Mouse (Mus musculus): Measurements from ENCODE around the gene Togaram2. TPM values are rescaled to one million over a fixed set of nuclear protein-coding genes. Genes with fewer than 3 reads are reported as not detected.
"Not testable (repeated sequence)": the region's sequence is repeated elsewhere in the genome, so short reads cannot be mapped to it uniquely, and the experiment has no call there.

Gene Togaram2
- 2.3 and 2.6 TPM in 2 replicates for polyA plus RNA-seq (2015; fragmentation: Nextera tagmentation; extraction: Ambion mirVana)

DNA sequence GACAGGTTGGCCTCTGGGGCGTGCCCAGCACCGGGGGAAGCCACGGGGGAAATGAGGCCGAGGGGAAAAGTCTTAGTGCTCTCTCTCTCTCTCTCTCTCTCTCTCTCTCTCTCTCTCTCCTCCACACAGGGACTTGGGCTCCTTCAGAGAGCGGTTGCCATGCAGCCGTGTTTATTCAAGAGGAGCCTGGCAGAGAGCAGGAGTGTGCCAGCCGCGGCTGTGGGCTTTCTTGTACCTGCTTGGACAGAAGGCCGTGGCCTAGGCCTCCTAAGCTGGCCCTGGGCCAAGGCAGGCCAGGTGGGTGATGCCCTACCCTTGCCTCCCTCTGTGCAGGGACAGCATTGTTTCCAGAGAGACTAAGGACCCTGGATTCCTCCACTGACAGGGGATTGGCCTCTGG lies at the start of gene Togaram2:
Gene Togaram2 (plus strand): TSS at position 170 of the 400 bp plus-strand sequence.
- WGBS: 51% methylated on average over 9 of the region's 9 CpGs
- peaks cover 13% of the 10 kb centered on the region for H3K4me1 ChIP-seq (replicated peaks)
- H3K36me3 ChIP-seq: no peaks in the 10 kb centered on the region
- no peak within 1 kb of the TSS for H3K4me3 ChIP-seq
- no peak within 1 kb of the TSS for H3K9ac ChIP-seq
- no peak within 1 kb of the TSS for H3K27ac ChIP-seq
- no peak within 1 kb of the TSS for H3K4me2 ChIP-seq
- H3K9me3 ChIP-seq (replicated peaks): no peaks in the 10 kb centered on the region
- H3K27me3 ChIP-seq: no peaks in the 10 kb centered on the region
- ATAC-seq (replicated peaks; ENCODE audit: insufficient number of reproducible peaks, insufficient read depth, low FRiP score, low read depth): no peak

DNA sequence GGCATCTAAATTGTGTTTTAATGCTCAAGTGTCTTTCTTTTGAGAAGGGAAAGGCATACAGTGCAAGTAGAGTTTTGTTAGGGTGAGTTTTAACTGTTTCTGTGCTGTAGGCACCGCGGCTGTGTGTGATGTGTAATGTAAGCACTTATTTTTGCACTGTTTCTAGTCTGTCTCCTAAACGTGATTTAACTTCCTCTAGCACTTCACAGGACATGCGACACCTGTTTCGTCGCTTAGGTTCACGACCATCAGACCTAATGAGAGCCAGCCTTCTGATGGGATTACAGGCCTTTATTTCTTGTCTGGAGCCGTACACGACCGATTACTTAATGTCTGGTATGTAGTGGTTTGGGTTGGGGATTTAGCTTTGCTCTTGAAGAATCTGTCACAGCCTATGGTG lies 41.3 kb upstream of the Togaram2 start:
- WGBS: 84% methylated on average over 10 of the region's 10 CpGs
- Histone ChIP-seq H3K9me3 (replicated peaks) (no peaks in the 10 kb centered on the region), H3K4me2 (no peak overlapping the region), H3K4me1 (replicated peaks) (no peaks in the 10 kb centered on the region), H3K27me3 (no peaks in the 10 kb centered on the region), H3K27ac (no peak overlapping the region), H3K36me3 (peaks cover 67% of the 10 kb centered on the region), H3K4me3 (no peak overlapping the region), H3K9ac (no peak overlapping the region)
- ATAC-seq (replicated peaks; ENCODE audit: insufficient number of reproducible peaks, insufficient read depth, low FRiP score, low read depth): no peak

DNA sequence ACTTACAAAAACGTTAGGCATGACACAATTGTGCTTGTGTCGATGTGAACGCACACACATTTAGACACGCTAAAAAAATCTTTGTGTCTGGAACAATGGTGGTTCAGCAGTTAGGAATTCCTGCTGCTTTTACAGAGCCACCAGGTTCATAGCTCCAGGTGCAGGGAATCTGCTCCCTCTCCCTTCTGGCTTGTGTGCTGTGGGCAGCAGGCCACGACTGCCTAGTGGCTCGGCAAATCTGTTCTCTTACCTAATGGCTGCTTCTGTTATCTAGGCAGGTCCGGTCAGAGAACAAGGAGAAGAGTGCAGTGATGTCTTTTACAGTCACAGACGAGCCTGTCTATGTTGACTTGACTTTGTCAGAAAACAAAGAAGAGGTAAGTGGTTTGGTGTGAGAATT lies 39.7 kb upstream of the Togaram2 start:
- Histone ChIP-seq H3K36me3 (peaks cover 65% of the 10 kb centered on the region), H3K9me3 (replicated peaks) (no peaks in the 10 kb centered on the region)
- 84% methylated on average over 8 of the region's 8 CpGs for WGBS

DNA sequence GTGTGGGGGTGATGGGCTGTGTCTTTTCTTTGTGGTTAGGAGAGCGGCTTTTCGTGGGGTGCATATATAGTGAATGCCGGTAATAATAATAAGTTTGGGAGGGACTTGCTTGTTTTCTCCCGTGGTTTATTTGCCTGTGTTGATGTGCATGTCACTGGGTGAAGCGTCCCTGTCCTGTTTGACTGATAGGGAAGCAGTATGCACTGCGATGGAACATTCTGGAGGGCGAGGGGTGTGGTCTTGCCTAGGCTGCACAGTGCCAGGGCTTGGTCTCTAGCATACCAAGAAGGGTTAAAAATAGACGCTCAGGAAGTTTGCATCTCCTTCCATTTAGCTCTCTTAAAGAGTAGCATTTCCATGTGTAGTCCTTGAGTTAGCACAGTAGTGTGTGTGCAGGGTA lies 36.3 kb upstream of the Togaram2 start:
- Histone ChIP-seq H3K36me3 (peaks cover 84% of the 10 kb centered on the region), H3K9ac (no peak overlapping the region), H3K4me1 (replicated peaks) (no peaks in the 10 kb centered on the region), H3K27me3 (no peaks in the 10 kb centered on the region), H3K4me3 (no peak overlapping the region), H3K27ac (no peak overlapping the region), H3K9me3 (replicated peaks) (no peaks in the 10 kb centered on the region), H3K4me2 (no peak overlapping the region)
- no peak for ATAC-seq (replicated peaks; ENCODE audit: insufficient number of reproducible peaks, insufficient read depth, low FRiP score, low read depth)
- WGBS: 79% methylated on average over 8 of the region's 8 CpGs

More for the DNA sequence above, 39.7 kb upstream of the Togaram2 start:
- Histone ChIP-seq H3K27ac (no peak overlapping the region), H3K27me3 (no peaks in the 10 kb centered on the region), H3K4me1 (replicated peaks) (no peaks in the 10 kb centered on the region), H3K4me2 (no peak overlapping the region), H3K4me3 (no peak overlapping the region), H3K9ac (no peak overlapping the region)
- no peak for ATAC-seq (replicated peaks; ENCODE audit: insufficient number of reproducible peaks, insufficient read depth, low FRiP score, low read depth)

DNA sequence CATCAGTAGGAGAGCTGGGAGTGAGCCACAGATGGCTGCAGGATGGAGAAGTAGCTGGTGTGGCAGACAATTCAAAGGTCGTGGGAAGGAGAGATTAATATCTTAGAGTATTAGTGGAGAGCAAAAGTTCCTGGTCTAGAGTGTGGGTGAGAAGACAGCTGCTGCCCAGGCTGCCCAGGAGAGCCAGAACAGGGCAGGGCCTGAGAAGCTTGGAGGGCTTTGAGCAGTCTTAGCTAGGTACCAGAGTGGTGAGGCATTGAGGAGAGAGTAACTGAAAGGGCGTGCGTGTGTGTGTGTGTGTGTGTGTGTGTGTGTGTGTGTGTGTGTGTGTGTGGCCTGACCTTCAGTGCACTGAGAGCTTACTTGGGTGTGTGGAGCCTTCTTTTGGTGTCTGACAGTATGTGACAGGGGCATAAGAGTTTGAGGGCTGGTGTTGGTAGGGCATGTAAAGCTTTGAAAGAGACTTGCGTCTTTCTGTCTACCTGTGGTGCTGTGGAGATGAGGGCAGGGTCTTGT lies 35.3 kb upstream of the Togaram2 start:
- ATAC-seq (replicated peaks; ENCODE audit: insufficient number of reproducible peaks, insufficient read depth, low FRiP score, low read depth): no peak
- H3K36me3 ChIP-seq: peaks cover 87% of the 10 kb centered on the region

DNA sequence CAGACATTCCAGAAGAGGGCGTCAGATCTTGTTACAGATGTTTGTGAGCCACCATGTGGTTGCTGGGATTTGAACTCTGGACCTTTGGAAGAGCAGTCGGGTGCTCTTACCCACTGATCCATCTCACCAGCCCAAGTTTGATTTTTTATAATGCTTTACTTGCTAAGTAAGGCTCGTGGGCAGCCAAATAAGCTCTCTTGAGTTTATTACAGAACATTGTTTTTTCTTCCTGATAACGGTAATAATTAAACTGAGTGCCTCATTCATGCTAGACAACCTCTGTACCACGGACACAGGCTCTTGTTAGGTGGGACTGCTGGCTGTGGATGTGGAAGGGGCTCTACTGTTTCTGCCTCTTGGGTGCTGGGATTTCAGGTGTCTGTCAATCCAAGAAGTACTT lies 34.0 kb upstream of the Togaram2 start:
- H3K4me1 ChIP-seq (replicated peaks); H3K27ac ChIP-seq; H3K27me3 ChIP-seq; H3K9me3 ChIP-seq (replicated peaks); H3K4me3 ChIP-seq; H3K9ac ChIP-seq; H3K4me2 ChIP-seq; ATAC-seq (replicated peaks; ENCODE audit: insufficient number of reproducible peaks, insufficient read depth, low FRiP score, low read depth): not testable (repeated sequence)
- 72% methylated on average over 5 of the region's 5 CpGs for WGBS
- H3K36me3 ChIP-seq: peaks cover 82% of the 10 kb centered on the region

More for the DNA sequence above, 35.3 kb upstream of the Togaram2 start:
- WGBS: 79% methylated on average over 4 of the region's 4 CpGs
- no peak overlapping the region for H3K4me3 ChIP-seq
- H3K27ac ChIP-seq: no peak overlapping the region
- H3K4me1 ChIP-seq (replicated peaks): no peaks in the 10 kb centered on the region
- no peaks in the 10 kb centered on the region for H3K9me3 ChIP-seq (replicated peaks)
- no peaks in the 10 kb centered on the region for H3K27me3 ChIP-seq
- no peak overlapping the region for H3K9ac ChIP-seq
- no peak overlapping the region for H3K4me2 ChIP-seq

DNA sequence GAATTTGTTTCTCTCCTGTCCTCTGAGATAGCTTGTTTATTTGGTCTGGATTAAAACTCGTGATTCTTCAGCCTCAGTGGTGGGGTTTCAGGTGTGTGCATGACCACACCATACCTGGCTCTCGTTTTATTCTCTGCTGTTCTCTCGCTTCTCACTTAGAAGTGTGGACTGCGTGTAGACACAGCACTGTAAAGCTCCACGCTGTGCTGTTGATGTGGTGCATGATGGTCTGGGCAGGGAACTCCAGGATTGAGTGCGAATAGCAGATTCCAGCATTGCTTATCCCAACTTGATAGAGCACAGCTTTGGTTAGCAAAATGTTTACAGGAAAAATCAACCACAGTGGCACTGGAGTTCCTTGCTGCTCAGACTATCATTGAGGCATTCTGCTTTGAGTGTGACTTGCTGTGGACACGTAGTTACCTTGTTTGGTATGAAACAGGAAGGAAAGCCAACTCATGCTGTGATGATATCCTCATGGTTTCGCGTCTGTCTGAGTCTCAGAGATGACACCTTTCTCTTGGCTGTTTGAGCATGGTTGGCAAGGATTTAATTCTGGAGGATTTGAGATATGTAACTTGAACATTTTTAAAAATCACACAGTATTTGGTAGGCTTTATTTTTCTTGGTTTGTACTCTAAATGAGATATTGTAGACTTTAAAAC lies 32.5 kb upstream of the Togaram2 start:
- H3K36me3 ChIP-seq: peaks cover 79% of the 10 kb centered on the region
- no peak overlapping the region for H3K9ac ChIP-seq

DNA sequence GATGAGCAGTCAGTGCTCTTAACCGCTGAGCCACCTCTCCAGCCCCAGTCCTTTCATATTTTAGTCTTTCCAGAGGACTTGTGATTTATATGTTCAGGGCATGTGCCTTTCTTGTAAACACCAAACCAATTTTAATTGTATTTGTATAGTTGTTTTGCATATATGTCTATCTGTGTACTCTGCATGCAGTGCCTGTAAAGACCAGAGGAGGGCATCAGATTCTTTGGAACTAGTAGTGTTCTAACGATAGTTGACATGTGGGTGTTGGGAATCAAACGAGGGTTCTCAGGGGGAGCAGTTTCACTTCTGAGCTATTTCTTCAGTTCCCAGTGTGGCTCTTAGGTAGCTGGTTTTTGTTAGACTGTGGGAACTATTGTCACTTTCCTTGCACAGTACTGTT lies 30.9 kb upstream of the Togaram2 start:
- no peaks in the 10 kb centered on the region for H3K27me3 ChIP-seq
- no peaks in the 10 kb centered on the region for H3K4me1 ChIP-seq (replicated peaks)
- H3K27ac ChIP-seq: no peak overlapping the region
- no peaks in the 10 kb centered on the region for H3K9me3 ChIP-seq (replicated peaks)
- WGBS: 87% methylated on average over 3 of the region's 3 CpGs
- no peak overlapping the region for H3K4me3 ChIP-seq
- H3K9ac ChIP-seq: no peak overlapping the region
- peaks cover 77% of the 10 kb centered on the region for H3K36me3 ChIP-seq
- no peak overlapping the region for H3K4me2 ChIP-seq
- ATAC-seq (replicated peaks; ENCODE audit: insufficient number of reproducible peaks, insufficient read depth, low FRiP score, low read depth): no peak

More for the DNA sequence above, 32.5 kb upstream of the Togaram2 start:
- no peaks in the 10 kb centered on the region for H3K27me3 ChIP-seq
- H3K27ac ChIP-seq: no peak overlapping the region
- no peak overlapping the region for H3K4me3 ChIP-seq
- ATAC-seq (replicated peaks; ENCODE audit: insufficient number of reproducible peaks, insufficient read depth, low FRiP score, low read depth): no peak
- WGBS: 89% methylated on average over 9 of the region's 9 CpGs
- no peak overlapping the region for H3K4me2 ChIP-seq
- no peaks in the 10 kb centered on the region for H3K9me3 ChIP-seq (replicated peaks)
- H3K4me1 ChIP-seq (replicated peaks): no peaks in the 10 kb centered on the region

DNA sequence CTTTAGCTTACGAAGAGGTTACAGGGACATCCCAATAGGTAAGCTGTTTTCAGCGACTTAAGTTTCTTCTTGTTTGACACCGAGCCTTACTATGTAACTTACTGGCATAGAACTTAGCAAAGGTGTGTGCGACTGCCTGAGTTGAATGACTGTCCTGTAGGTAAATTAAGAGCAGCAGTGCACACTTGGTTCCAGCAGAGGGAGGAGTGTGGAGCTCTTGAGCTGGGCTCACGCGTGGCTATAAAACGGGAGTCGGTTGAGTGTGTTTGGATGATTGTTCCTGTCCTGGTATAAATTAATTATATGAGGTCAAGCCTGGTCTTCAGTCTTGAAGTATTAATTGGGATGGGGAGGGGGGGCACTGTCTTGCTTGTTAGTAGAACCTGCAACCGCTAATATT lies 23.1 kb upstream of the Togaram2 start:
- ATAC-seq (replicated peaks; ENCODE audit: insufficient number of reproducible peaks, insufficient read depth, low FRiP score, low read depth): no peak

DNA sequence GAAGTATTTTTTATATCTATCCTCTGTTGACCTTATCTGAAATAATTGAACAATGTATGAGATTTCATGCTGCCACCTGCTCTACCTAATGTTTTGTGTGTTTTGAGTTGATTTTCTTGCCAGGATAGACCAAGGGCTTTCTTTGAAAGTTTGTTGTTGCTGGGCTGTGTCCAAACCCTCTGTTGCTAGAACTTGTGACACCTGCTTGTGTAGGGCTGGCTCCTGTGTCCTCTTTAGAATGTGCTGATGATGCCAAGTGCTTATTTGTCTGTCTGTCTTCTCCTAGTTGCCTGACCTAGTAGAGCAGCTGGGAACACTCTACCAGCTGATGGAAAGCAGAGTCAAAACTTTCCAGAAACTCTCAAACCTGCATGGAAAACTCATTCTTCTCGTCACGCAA lies 20.6 kb upstream of the Togaram2 start:
- no peak overlapping the region for H3K27ac ChIP-seq
- no peak overlapping the region for H3K4me2 ChIP-seq
- H3K9ac ChIP-seq: no peak overlapping the region
- H3K27me3 ChIP-seq: no peaks in the 10 kb centered on the region
- no peak for ATAC-seq (replicated peaks; ENCODE audit: insufficient number of reproducible peaks, insufficient read depth, low FRiP score, low read depth)
- no peak overlapping the region for H3K4me3 ChIP-seq
- WGBS: 86% methylated on average over 2 of the region's 2 CpGs
- peaks cover 64% of the 10 kb centered on the region for H3K36me3 ChIP-seq
- no peaks in the 10 kb centered on the region for H3K4me1 ChIP-seq (replicated peaks)
- no peaks in the 10 kb centered on the region for H3K9me3 ChIP-seq (replicated peaks)

More for the DNA sequence above, 23.1 kb upstream of the Togaram2 start:
- H3K4me3 ChIP-seq: no peak overlapping the region
- H3K36me3 ChIP-seq: peaks cover 72% of the 10 kb centered on the region
- no peaks in the 10 kb centered on the region for H3K27me3 ChIP-seq
- 92% methylated on average over 9 of the region's 9 CpGs for WGBS
- no peak overlapping the region for H3K27ac ChIP-seq
- H3K9me3 ChIP-seq (replicated peaks): no peaks in the 10 kb centered on the region
- H3K4me2 ChIP-seq: no peak overlapping the region
- no peaks in the 10 kb centered on the region for H3K4me1 ChIP-seq (replicated peaks)
- H3K9ac ChIP-seq: no peak overlapping the region

DNA sequence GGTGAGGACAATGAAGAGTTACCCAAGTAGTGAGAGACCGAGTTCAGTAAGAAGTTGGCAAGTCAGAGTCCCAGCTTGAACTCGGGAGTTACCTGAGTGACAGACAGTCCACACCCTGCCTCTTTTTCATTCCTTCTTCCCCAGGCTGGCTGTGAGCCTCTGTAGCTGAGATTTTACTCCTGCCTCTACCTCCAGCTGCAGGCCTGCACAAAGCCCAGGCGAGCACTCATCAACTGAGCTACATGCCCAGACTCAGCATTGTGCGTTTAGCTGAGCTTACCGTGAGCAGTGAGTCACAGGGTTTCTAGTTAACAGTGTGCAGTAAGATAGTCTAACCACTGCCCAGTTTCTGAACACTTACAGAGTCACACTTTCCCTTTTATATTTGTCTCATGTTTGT lies 20.1 kb upstream of the Togaram2 start:
- no peak overlapping the region for H3K4me2 ChIP-seq
- no peaks in the 10 kb centered on the region for H3K9me3 ChIP-seq (replicated peaks)
- H3K4me3 ChIP-seq: no peak overlapping the region
- no peaks in the 10 kb centered on the region for H3K4me1 ChIP-seq (replicated peaks)
- no peak overlapping the region for H3K9ac ChIP-seq
- WGBS: 76% methylated on average over 5 of the region's 5 CpGs
- H3K27ac ChIP-seq: no peak overlapping the region
- ATAC-seq (replicated peaks; ENCODE audit: insufficient number of reproducible peaks, insufficient read depth, low FRiP score, low read depth): no peak
- no peaks in the 10 kb centered on the region for H3K27me3 ChIP-seq
- H3K36me3 ChIP-seq: peaks cover 67% of the 10 kb centered on the region

DNA sequence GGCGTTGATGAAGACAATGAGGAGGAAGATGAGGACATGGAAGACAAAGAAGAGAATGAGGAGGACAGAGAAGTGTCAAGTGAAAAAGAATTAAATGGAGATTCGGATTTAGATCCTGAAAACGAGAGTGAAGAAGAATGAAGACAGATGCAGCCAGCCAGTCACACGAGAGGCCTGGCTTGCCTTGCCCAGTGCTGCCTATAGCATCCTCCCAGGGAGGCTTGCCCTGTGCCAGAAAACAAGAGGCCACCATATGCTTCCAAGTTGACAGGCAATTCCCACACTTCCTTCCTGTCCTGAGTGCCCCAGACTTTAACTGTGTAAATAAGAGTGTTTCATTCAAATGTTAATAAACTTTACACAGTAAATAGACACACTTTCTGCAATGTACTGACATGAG lies 15.5 kb upstream of the Togaram2 start:
- no peak for ATAC-seq (replicated peaks; ENCODE audit: insufficient number of reproducible peaks, insufficient read depth, low FRiP score, low read depth)
- peaks cover 43% of the 10 kb centered on the region for H3K36me3 ChIP-seq
- H3K4me2 ChIP-seq: no peak overlapping the region
- WGBS: 78% methylated on average over 4 of the region's 4 CpGs
- no peak overlapping the region for H3K4me3 ChIP-seq
- no peak overlapping the region for H3K9ac ChIP-seq
- no peaks in the 10 kb centered on the region for H3K9me3 ChIP-seq (replicated peaks)
- no peak overlapping the region for H3K27ac ChIP-seq
- no peaks in the 10 kb centered on the region for H3K27me3 ChIP-seq
- peaks cover 5% of the 10 kb centered on the region for H3K4me1 ChIP-seq (replicated peaks)

Data from heart, embryonic 15.5 days (tissue).